Mouse (Mus musculus) urinary bladder, postnatal 25 days (tissue): ENCODE results near the gene Col16a1.

Experiments
- DNase-seq: peaks from one replicate; pipeline ENCODE4 v3.0.0; 2022; ENCODE audit warnings: low spot score

The Col16a1 gene

DNA sequence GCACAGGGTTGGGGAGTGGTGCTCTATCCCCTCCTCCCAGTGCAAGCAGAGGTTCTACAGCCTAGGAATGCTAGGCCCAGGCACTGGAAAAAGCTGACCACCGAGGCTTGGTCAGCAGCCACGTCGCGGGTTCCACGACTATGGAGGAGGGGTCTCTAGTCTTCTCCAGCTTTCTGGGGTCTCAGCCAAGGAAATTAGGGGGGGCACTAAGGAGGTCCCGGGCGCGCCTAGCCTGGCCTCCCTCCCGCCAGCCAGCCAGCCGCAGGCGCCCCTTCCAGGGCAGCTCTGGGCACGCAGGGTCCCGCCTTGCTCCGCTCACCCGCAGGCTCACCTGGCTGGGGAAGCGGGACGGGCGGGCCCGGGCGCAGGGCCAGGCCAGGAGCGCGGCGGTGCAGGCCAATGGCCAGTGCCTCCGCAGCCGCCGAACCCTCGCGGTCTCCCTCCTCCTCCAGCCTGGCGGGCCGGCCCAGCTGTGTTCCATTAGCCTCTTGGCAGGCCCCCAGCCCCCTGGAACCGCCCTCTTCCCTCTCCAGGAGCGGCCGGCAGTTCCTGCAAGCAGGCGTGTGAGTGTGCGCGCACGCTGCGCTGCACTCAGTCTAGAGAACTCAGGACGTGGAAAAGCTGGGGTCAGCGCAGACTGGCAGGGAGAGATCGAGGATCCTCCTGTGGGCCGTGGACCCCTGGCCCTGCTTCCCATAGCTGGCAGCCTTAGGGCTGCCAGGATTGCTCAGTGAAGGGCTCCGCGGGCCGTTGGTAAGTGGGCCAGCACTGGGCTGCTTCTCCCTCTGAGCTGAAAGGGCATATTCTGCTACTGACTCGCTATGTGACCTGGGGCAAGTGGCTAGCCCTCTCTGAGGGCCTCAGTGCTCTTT lies at the start of gene Col16a1:
Gene Col16a1, plus strand, starts transcription at position 510 of the 872 bp plus-strand sequence.
- DNase-seq, result peak; percentile 86

DNA sequence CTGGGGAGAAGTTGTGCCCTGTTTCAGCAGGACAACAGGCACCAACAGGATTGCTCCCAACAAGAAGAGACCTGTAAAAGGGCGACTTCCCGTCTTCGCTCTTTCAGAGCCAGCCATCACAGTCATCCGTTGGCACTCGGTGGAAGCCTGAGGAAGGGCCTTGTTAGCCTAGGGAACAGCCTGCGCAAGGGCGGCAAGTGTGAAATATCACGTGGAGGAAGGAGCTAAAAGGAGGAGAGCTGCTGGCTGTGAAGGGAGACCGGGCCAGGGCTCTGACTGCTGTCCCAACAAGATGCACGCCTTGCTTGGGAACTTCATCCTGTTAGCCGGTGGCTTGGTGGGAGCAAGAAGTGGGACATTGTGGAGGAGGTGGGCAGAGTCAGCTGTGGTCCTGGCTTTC lies 49.5 kb upstream of the Col16a1 start:
- no peak for DNase-seq

DNA sequence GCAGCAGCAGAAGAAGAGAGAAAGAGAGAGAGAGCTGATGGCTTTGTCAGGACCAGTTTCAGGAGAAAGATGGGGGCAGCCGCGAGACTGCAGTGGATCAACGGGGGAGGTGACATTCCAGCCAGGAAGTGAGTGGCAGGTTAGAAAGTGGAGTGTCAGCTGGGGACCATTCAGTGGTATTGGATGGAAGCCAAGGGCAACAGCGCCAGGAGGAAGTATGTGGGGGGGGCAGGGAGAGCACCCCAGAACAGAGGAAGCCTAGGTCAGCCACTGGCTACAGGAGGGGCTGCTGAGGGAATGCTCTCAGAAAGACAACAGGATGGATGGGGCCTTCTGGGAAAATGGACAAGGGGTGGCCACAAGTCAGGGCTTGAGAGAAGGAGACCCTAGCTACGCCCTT lies 45.9 kb upstream of the Col16a1 start:
- no peak for DNase-seq

DNA sequence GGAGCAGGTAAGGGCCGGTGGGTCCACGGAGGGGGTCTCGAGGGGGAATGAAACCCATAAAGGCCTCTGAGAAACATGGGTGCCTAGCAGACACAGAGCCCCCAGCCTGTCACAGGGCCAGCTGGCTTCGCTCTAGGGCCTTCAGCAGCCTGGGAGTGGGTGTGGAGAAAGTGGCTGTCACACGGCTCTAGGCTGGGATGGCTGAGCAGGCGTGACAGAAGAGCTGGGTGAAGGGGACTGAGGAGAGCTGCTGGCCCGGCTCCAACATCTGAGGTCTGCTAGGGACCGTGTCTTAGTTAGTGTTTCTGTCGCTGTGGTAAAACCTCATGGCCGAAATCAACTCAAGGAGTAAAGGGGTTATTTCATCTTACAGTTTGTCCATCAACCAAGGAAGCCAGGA lies 45.5 kb upstream of the Col16a1 start:
- DNase-seq, result no peak

DNA sequence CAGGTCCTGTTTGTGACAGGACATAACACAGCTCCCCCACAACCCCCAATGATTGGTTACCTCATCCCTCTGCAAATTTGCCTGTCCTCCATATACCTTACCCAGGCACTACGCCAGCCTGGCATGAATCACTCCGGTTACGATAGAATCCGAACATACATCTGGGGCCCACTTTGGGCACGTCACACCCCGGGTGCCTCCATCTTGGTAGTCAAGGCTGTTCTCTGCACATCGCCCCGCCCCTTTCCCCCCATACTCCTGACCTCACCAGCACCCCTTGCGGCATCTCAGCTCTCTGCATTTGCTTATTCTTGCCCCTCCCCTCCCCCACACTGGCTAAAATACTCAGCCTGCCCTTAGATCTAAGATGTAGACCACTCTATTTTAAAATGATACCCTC lies 42.0 kb upstream of the Col16a1 start:
- no peak for DNase-seq

DNA sequence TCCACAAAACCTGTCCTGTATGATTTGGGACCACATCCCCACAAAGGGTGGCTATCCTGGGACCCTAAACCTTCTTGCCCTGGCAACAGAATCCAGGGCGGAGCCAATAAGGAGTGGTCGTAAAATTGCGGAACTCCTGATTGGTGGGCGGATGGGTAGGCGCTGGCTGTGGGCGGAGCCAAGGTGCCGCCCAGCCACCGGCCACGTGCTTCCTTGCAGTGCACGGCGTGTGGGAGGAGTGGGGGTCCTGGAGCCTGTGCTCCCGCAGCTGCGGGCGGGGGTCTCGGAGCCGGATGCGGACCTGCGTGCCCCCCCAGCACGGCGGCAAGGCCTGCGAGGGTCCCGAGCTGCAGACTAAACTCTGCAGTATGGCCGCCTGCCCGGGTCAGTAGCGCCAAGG lies 41.1 kb upstream of the Col16a1 start:
- DNase-seq, result no peak

DNA sequence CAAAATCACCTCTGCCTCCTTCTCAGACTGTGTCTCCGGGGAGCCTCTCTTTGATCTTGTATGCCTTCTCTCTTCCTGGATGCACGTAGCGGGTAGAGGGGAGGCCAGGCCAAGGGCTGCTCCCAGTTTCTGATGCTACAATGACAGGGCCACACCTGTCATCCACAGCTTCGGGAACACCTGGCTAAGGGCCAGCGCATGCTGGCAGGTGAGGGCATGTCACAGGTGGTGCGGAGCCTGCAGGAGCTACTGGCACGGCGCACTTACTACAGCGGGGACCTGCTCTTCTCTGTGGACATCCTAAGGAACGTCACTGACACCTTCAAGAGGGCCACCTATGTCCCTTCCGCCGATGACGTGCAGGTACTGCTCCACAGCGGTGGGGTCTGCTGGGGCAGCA lies 38.6 kb upstream of the Col16a1 start:
- no peak for DNase-seq

DNA sequence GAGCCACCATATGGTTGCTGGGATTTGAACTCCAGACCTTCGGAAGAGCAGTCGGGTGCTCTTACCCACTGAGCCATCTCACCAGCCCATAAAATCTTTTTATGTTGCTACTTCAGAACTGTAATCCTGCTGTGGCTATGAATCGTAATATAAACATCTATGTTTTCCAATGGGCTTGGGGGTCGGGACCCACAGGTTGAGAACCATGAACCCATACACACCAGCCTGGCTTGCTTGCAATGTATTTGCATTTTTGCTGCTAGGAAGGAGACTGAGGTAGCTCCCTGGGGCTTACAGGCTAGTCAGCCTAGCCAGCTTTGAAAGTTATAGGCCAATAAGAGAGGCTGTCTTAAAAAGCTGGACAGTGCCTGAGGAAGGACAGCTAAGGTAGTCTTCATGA lies 36.9 kb upstream of the Col16a1 start:
- DNase-seq, result no peak

DNA sequence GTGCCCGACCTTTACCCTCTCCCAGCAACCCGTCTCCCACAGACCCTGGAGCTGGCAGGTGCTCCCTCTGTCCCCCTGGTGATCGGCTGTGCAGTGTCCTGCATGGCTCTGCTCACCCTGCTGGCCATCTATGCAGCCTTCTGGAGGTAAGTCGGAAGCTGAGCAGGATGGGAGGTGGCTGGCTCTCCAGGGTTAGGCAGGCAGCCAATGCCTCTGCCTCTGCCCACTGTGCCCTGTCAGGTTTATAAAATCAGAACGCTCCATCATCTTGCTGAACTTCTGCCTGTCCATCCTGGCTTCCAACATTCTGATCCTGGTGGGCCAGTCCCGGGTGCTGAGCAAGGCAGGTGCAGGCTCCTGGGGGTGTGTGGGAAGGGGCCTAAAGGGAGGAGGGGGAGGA lies 35.4 kb upstream of the Col16a1 start:
- no peak for DNase-seq

DNA sequence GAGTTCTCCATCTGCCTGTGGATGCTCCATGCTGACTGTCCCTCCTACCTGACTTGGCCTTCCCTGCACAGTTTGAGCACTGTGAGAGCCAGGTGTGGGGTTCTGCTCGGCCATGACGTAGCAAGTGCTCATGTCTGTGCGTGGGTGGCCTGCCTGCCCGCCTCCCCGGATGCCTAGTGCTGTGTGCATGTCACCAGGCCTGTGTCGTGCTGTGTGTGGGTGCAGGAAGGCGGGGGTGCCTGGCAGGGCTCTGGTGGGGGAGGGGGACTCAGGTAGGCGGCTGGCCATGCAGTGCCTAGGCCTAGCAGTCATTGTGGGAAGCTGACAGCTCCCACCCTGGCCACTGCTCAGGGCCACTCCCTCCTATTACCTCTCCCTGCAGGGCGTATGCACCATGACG lies 34.5 kb upstream of the Col16a1 start:
- no peak for DNase-seq

DNA sequence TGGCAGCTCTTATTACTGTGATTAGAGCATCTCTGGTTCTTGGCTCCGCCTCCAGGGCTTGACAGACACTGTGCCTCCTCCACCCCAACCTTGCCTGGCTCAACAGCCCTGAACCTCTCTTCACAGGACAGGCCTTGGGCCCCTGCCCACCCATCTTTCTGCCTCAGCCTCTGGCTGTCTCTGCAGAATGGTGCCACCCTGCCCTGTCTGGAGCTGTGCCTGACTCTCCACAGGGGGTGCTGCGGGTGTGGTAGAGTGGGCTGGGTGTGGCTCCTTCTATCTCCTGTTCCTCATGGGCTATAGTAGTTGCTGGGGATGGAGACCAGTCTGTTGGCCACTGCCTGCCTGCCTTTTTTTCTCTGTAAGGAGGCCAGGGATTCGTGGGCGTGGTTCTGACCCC lies 31.6 kb upstream of the Col16a1 start:
- no peak for DNase-seq

DNA sequence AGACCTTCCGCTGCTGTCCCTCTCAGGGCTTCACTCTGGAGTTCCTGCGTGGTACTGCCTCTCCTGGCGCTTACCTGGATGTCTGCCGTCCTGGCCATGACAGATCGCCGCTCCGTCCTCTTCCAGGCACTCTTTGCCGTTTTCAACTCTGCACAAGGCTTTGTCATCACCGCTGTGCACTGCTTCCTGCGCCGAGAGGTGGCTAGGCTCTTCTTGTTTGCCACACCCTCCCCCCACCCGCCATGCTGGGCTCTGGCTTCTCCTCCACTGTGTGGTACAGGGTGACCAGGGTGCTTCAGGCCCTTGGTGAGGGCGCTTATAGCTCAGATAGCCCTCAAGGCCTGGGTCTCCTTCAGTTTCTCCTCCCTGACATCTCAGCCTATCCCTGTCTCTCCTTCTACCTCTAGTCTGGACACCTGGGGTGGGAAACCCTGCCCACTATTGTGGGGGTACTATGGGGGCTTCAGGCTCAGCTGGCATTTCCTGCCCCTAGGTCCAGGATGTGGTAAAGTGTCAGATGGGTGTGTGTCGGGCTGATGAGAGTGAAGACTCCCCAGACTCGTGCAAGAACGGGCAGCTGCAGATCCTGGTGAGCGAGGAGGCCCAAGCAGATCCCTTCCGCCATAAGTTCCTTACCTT lies 30.5 kb upstream of the Col16a1 start:
- no peak for DNase-seq

DNA sequence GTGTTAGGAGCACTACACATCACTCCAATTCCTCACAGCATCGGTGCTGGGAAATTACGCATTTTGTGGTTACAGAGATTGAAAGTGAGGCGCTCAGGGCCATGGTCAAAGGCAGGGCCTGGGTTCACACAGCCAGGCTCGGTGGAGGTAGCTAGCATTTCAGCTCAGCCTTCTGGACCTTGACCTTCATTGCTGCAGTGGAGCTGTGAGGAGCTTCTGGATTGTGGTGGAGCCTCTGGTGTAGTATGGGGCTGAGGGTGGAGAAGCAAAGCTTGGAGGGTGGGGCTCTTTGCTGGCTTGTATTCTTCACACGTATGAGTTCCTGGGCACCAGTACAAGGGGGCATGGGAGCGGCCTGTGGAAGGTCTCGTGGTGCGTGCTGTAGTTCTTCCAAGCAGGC lies 24.7 kb upstream of the Col16a1 start:
- no peak for DNase-seq

DNA sequence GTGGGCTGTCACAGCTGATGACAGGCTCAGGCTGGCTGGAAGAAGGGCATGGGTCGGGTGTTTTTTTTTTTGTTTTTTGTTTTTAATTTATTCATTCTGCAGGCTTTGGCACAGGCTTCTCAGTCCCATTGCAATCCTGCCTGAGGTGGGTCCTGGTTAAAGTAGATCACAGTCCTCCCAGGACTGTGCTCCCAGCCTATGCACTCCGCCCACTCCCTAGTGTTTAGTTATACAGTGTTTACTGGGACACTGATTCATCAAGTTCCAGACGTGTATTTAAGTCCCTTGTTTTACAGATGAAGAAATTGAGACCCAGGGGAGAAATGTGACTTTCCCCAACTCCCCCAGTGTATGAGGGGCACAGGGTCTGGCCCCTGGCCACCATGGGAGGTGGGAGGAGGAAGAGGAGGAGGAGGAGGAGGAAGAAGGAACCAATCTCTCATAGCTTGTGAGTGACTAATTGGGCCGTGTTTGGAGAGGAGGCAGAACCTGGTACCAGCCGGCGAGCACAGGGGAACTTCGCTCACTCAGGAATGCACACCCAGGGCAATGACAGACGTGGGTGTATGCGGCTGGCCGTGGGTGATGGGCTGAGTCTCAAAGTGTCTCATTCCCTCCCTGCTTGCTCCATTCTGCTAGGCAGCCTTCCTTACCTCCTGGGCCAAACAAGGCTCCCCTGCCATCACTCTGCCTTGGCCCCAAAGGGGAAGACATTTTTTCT lies 24.0 kb upstream of the Col16a1 start:
- DNase-seq, result no peak

DNA sequence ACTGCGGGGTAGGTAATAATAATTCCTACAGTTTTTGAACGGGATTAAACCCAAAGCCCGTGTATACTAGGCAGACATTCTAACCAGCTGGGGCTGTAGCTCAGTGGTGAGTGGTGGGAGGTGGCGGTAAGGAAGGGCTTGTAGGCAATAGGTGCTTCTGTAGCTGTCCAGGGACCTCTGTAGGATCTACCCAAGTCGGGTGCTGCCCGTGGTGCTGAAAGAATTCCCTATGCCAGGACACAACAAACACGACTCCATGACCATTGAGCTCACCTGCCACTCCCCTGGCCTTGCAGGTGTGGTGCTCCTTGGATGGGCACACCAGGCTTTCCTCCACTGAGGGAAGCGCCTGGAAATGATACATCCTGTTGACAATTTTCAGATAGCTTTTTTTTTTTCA lies 22.1 kb upstream of the Col16a1 start:
- DNase-seq, result no peak

DNA sequence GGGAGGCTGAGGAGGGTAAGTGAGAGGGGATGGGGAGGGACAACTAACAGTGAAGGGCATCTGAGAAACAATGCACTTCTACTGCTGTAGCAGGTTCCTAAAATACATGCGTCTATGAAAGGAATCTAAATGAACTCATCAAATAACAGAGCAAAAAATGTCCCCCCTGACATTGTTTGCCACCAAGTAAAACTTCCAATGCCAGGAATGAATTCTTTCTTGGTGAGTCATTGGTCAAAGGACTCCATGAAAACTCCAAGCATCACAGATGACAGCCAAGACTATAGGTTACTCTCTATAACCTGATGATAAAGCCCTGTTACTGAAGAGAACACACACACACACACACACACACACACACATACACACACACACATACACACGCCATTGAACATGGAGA lies 16.5 kb upstream of the Col16a1 start:
- DNase-seq, result no peak

DNA sequence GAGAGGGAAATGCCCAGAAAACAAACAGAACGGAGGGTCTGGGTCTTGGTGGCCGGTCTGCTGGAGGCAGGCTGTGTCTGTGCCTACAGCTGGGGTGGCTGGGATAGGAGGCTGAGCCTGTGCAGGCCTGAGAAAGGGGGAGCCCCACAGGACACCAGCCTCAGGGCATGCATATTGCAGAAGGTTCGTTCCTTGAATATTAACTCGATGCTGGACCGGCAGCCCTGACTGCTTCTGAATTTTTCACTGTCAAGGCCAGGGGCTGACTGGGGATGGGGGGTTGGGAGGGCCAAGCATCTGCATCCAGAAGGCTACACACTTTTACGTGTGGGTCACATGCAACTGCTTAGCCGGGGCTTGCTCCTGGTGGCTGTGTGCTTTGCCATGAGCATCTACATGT lies 14.1 kb upstream of the Col16a1 start:
- DNase-seq, result no peak

DNA sequence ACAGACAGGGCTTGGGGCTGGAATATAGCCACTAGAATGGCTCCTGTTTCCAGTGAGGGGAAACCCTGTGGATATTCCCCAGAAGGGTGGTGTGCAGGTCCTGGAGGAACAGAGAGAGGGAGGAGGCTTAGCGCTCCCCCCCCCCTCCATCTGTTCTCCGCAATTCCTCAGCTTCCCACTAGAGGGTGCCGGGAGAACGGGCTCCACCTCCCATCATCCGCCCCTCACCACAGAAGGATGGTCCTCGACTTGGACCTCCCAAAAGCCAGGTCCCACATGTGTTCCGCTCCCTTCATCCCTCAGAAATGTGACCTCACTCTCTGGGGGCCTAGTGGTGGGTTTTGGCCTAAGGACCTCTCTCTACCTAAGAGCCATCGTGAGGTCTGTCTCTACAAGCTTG lies 11.5 kb upstream of the Col16a1 start:
- peak; percentile 44 for DNase-seq

DNA sequence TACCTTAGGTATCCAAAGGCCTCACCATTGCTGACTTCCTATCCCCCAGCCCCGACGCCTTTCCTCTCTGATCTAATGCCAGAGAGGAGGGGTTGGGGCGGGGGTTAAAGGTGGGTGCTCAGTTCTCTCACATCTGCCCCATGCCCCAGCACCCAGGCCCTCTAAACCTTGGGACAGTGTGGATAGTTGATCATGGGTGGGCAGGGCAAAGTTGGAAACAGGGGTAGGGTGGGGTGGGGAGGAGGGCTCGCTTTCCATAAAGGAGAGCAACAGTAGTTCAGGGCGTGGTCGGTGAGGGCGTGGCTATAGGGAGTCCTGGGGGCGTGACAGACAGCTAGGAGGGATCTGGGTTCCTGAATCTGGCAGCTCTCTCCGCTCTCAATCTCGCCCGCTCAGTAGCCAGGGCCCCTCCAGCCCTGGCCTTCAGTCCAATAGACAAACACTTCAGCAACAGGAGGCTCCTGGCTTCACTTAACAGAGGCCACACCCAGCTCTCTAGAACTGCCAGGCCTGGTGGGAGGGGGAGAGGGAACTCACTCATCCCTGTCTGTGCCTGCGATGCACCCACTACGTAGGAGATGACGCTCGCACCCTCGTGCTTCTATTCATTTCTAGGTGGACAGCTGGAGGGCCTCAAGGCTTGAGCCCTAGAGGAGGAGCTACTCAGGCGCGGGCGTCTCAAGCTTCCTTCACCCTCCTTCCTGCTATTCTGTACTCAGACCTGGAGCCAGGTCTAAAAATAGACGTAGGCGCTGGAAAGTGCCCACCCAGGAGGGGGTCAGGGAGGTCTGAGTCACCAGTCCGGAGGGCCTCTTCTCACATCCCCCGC lies 10.9 kb upstream of the Col16a1 start:
- peak; percentile 55 for DNase-seq

DNA sequence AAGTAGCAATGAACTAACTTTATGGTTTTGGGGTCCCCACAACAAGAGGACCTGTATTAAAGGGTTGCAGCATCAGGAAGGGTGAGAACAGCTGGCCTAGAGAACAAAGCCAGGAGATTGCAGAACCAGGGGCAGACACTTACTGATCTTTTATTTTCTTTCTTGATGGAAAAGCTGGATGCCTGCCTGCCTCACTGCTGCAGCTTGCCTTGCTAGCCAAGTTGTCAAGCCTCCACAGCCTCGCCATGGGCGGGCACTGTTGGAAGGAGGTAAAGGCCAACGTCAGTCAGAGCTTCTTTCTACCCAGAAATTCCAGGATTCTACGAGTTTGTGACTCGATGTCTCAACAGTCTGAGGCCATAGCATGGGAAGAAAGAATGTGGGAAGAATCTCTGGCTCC lies 8.3 kb upstream of the Col16a1 start:
- no peak for DNase-seq

DNA sequence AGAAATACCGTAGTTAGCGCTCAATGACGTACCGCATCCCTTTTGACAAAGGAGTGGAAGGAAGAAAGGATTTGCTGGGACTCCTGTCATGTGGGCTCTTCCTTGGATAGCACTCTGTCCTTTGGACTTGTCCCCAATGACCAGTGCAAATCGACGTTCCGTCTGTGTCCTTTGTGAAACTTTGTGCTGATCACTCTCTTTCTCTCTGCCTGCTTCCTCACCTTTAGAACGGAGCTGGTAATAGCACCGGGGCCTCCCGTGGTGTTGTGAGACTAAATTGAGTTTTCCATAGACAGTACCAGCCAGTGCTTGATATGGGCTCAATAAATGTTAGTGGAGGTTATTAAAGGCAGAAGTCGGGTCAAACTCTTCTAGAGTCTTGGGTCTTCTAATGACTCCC lies 6.6 kb upstream of the Col16a1 start:
- no peak for DNase-seq

DNA sequence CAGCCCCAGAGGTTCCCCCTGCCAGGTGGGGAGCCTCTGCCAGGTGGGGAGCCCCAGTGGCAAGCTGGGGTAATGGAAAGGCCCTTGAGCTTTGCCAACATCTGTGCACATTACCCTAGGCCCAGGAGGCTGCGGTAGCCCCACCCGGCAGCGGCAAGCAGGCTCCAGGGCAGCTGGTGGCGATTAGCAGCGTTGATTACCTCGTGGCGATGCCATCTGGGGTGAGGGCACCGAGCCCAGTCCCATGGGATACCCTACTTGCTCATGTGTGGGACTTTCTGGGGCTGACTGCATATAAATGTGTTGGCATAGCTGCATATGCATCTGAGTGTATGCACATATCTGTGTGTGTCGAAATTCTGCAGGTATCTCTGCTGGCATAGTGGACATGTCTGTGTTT lies 3.4 kb upstream of the Col16a1 start:
- no peak for DNase-seq
